Mouse (Mus musculus) olfactory bulb, adult 2 months (tissue): ENCODE measurements around the gene Plau.

Experiments used
- CTCF ChIP-seq: fragments of 200-500 bp; IDR thresholded peaks from 2 replicates; pipeline ENCODE4 v1.5.1; 2012; ENCODE audit warnings: low read depth, mild to moderate bottlenecking, low read length, moderate library complexity; ENCODE audit not compliant: insufficient read depth
- POLR2A ChIP-seq: fragments of 200-500 bp; IDR thresholded peaks from 2 replicates; pipeline ENCODE4 v1.6.1; 2012; ENCODE audit warnings: mild to moderate bottlenecking, low read depth, low read length, moderate library complexity; ENCODE audit not compliant: insufficient read depth

DNA sequence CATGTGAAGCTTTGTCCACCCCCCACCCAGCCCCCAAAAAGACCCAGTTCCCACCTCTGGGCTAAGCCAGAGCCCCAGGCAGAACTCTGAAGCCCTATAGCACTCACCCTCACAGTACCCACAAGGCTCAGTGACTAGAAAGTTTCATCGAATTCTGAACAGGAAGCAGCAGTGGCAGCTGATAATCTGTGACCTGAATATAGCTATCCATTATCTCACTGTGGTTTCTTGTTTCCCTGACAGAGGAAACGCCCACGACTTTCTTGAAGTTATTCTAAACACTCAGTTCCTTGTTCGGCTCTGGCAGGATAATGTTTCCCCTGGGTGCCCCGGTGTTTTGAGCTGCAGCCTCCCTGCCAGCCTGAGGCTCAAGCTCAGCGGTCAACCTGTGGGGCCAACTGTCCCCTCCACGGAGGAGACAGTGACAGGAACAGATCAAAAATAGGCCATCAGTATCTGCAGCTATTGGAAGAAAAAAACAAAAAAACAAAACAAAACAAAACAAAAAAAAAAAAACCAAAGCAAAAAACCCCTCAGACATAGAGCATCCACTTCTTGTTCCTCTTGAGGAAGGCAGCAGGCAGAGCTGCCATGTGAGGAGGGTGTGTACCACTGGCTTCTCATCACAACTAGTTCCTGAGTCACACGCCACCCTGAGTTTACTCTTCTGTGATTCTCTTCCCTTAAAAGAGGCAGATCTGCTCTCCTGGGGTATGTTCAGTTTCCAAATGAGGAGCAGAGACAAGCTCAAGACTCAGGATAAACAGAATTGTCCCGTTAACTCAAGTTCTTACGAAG, 48.8 kb downstream of the Plau start:
- TF ChIP-seq CTCF (no peak), POLR2A (no peak)
